Mouse (Mus musculus): Measurements from ENCODE around the gene Lamb2.

GRCm38 (mm10) chr9:108461181-108461631 lies 18.3 kb upstream of the Lamb2 start, which contains the start of gene Klhdc8b:
- no peak for TF ChIP-seq GATA1 (IDR thresholded peaks at IDR 0.05; ENCODE audit: low read length)
- TF ChIP-seq TAL1 (IDR thresholded peaks at IDR 0.05; ENCODE audit: low read length), result no peak
